Mouse (Mus musculus) kidney, postnatal 10 days (tissue): ENCODE results near the gene Gm15217.
A peak's percentile ranks its signal among the peaks of the same experiment; 100 is the strongest.

Experiments used
- DNase-seq: peaks from one replicate; pipeline ENCODE4 v3.0.0; 2021; ENCODE audit warnings: mixed read lengths

The Gm15217 gene

GRCm38 (mm10) chr14:46379285-46379684 lies at the start of gene Gm15217:
Gm15217 (plus strand) TSS chr14:46379414.
- no peak for DNase-seq

GRCm38 (mm10) chr14:46333421-46334237 lies 45.6 kb upstream of the Gm15217 start:
- no peak for DNase-seq

GRCm38 (mm10) chr14:46338801-46339200 lies 40.4 kb upstream of the Gm15217 start:
- DNase-seq = no peak

DNA sequence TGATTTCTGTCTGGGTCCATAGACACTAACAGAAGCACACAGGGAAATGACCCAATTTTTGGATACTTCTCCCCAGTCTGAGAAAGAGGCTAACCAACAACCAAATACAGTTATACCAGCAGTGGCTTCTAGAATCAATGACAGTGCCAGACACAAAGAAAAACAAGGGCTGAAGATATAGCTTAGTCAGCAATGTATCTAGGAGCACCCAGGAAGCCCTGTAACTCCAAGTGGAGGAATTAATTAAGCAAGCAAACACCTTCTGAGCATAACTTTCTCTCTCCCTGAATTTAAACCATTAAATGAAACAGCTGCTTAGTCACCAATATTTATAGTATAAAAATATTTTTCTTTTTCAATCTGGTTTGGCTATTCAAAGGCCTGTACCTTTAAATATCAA lies 34.5 kb upstream of the Gm15217 start:
- DNase-seq = no peak

DNA sequence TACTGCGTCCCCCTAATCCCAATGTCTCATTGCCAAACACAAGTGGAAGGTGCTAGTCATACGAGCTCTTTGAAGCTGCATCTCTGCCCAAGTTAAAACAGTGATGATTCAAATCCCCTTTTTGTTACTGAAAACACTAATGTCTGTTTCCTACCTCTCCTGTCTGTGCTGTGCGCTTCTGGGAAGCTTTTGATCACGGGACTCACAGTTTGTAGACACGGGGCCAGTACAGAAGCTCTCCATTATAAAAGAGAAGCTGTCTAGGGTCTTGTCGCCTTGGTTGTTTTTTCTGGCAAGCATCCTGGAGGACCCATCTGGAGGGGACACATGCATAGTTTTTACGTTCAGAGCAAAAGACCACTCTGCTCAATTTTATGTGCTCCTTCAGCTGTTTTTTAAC lies 21.9 kb upstream of the Gm15217 start:
- DNase-seq = no peak

GRCm38 (mm10) chr14:46357696-46358095 lies 21.5 kb upstream of the Gm15217 start:
- DNase-seq = no peak

GRCm38 (mm10) chr14:46363209-46363608 lies 16.0 kb upstream of the Gm15217 start:
- peak; percentile 35 for DNase-seq

- DNase-seq = no peak
These were observed 6.8 kb upstream of the Gm15217 start for GRCm38 (mm10) chr14:46372452-46372851.

- no peak for DNase-seq
These were observed 3.4 kb upstream of the Gm15217 start for GRCm38 (mm10) chr14:46375796-46376195.

- DNase-seq = peak; percentile 66
These were observed 1.1 kb downstream of the Gm15217 start for GRCm38 (mm10) chr14:46380286-46380721.

DNA sequence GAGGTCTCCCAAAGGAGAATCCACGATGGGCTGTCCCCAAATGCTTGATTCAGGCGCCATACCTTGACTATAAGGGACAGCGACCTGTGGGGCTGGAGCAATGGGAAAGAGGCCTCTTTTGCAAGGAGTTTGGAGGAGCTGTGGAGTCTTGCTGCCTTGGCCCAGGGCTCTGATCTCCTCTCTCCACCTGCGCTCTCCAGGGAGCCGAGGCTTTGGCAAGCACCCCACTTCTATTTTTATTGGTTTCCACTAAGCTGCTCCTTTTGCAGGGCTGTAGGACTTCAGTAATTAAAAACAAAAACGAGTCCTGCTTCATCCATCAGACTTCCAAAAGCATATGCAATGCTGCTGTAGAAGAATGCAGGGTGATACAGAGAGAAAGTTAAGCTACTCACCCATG lies 2.2 kb downstream of the Gm15217 start:
- DNase-seq = peak; percentile 21

GRCm38 (mm10) chr14:46384946-46385691 lies 5.9 kb downstream of the Gm15217 start:
- peak; percentile 43 for DNase-seq

GRCm38 (mm10) chr14:46385701-46386477 lies 6.7 kb downstream of the Gm15217 start:
- peak; percentile 51 for DNase-seq

DNA sequence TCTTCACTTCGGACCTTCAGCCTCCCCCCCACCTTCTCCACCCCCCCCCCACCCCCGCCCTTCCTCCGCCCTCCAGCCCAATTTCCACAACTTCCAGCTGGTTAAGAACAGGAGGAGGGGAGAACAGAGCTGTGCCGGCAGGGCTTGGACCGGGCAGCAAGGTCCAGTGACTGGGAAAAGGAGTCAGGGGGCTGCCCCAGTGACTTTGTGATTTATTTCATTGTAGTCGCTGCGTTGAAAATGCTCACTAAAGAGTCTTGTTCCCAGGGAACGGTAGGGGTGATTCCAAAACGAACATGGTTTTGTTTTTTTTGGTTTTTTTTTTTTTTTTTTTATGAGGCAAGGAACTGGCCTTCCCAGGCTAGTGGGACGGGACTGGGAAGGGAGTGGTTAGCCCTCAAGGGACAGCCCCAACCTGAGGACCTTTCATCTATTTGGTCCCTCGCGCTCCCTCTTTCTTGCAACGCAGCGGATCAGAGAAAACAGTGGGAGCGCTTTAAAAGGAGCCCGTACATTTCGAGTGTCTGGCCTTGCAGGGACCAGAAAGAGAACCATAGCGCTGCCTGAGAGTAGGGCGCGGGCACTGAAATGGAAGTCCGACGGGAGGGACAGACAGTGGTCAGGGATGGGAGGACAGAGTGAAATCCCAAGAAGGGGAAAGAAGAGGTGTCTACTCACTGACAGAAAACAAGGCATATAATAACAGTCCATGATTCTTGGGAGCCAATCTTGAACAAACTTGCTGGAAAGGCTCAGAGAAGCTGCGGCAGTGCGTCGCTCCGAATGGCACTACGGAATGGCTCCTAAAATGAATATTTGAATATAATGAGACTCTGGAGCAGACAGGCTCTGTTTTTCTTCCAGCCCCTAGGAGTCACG lies 7.5 kb downstream of the Gm15217 start:
- DNase-seq = peak; percentile 59

DNA sequence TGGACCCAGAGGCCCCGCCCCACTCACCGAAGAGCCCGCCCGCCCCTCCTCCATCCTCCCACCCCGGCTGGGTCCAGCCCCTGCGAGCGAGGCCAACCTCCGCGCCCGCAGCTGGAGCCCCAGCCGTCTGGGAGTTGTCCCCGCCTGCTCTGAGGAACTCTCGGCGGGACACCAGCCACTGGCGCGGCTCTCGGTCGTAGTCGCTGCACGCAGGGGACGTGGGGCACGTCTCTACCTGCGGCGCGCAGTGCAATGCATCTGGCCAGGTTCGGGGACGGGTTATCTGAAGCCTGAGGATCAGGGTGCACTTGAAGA lies 8.1 kb downstream of the Gm15217 start:
- DNase-seq = peak; percentile 96

- DNase-seq = peak; percentile 82
These were observed 8.7 kb downstream of the Gm15217 start for GRCm38 (mm10) chr14:46387821-46388481.

DNA sequence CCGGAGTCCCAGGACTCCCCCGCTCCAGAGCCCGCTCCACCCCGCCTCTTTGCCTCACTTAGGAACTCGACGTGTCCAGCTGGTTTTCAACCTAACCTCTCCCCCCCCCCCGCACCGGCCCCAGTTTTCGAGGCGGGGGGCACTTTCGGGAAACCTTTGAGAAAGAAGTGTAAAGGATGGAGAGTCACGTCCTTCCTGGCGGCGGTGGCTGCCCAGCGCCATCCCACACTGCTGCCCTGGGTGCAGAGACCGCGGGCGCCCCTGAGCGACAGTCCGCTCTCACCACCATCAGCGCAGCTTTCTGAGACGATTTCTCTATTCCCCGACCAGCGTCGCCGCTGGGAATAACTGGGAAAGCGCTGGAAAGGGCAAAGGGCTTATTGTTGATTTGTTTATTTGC lies 9.4 kb downstream of the Gm15217 start:
- DNase-seq = peak; percentile 83

DNA sequence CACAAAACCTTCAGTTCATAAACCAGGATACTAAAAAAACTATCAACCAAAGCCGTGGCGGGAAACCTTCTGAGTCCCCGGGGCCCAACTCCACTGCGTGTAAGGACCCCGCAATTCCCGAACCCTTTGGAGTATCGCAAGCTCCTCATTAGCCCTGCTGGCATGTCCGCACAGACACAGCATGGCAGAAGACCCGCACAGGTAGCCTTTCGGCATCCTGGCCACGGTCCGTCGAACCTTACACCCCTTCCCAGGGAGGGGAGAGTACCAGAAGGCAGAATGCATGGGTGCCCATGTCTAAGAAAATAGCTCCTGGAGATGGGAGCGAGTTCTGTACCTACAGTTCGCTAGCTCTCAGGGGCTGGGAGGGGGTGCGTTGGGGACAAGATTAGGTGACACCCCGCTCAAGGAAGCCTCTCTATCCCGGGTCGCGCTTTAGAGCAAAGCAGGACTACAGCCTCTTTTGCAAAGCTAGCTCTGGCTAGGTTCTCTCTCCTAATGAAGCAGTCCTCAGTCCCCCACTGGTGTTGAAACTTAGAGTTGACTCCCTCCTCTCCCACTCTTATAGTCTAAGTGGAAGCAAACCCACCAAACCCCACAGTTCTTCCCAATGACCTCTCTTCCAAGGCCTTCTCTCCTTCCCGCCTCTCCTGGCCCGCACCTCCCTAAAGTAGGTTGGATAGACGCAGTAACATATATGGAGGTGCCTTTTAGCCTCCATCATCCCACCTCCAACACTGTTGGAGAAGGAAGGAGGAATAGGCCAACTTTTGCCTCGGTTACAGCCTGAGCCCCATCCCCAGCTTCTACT lies 10.4 kb downstream of the Gm15217 start:
- DNase-seq = peak; percentile 25

DNA sequence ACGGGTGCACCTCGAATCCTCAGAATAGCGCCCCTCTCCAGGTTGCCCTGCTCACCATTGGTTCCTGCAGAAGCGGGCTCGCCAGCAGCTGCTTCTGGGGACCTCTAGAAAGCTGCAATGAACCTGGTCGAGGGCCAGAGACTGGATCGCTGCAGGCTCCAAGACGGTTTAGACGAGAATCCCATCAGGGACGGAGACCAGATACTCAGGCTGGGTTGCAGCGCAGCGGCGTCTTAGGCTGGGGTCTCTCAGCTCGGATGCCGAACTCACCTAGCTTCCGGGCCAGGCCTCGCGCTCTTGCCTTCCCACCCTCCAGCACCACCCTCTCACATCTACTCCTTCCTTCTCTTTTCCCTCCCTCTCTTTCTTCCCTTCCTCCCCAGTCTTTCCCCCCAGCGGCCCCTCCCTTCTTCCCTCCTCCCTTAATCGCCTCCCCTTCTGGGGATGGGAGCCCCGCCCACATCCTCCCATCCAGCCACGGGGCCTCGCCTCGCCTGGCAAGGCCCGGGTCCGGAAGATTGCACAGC lies 11.1 kb downstream of the Gm15217 start, which contains the start of gene Bmp4:
Gene Bmp4, minus strand, starts transcription at position 421 of the 527 bp plus-strand sequence.
- peak; percentile 84 for DNase-seq

DNA sequence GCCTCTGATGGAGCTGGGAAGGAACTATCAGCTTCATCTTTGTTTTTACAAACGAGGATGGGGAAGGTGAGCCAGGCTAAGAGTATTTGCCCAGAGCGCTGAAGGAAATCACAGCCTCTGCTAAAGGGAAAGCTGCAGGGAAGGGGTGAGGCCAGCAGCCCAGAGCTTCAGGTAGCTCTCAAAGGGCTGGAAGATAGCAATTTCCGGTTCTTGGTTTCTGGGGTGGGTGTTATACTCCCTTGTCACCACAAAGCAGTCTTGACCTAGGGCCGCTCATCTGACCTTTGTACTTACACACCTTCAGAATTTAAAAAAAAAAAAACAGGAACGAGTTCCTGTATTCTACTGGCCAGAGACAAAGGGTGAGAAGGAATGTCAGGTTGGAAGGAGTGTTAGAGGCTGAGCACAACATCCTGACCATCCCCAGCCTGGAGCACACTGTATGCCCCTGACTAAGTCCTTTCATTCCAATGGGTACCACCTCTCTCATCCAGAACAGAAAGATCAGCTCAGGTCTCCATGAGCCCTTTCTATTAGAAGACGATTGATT lies 12.5 kb downstream of the Gm15217 start:
- DNase-seq = no peak
